Mouse (Mus musculus) embryonic fibroblast, embryonic 13.5 days (primary cell): ENCODE measurements around the gene Ppp2r5d.

Experiments
- CTCF ChIP-seq: IDR thresholded peaks from 2 replicates; pipeline ENCODE4 v1.5.1; 2011; ENCODE audit warnings: mild to moderate bottlenecking, control low read depth, low read length, moderate library complexity, borderline replicate concordance; ENCODE audit not compliant: insufficient read depth
- POLR2A ChIP-seq: IDR thresholded peaks from 2 replicates; pipeline ENCODE4 v1.6.1; 2011; ENCODE audit warnings: low read depth, mild to moderate bottlenecking, control low read depth, low read length, moderate library complexity

DNA sequence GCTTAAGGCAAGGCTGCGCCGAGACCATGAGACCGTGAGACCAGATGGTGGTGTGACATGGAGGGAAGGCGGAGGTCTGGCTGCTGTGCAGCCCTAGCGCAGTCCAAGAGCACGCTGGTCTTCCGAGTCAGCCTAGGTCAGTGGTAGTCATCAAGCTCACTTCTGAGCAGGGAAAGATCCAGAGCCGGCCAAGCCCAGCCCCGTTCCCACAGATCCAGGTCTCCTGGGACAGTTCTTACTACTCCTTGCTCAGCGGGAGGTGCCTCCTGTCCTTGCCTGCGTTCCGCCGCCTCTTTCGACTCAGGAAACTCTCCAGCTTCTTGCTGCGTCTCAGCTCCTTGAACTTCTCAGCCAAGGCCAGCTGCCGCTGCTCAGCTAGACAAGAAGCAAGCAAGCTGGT lies 37.2 kb downstream of the Ppp2r5d start:
- TF ChIP-seq POLR2A (no peak), CTCF (no peak)
